Mouse (Mus musculus) embryonic fibroblast, embryonic 13.5 days (primary cell): Measurements from ENCODE around the gene Diaph3. TPM values are rescaled to one million over a fixed set of nuclear protein-coding genes. Genes with fewer than 3 reads are reported as not detected.

Source experiments
- H3K27ac ChIP-seq: 2 replicates; pipeline ENCODE4 v1.5.1; 2012; ENCODE audit warnings: low read length, control low read depth, inconsistent platforms; ENCODE audit not compliant: insufficient read depth
- H3K4me1 ChIP-seq: 2 replicates; pipeline ENCODE4 v1.6.1; 2011; ENCODE audit warnings: low read length; ENCODE audit not compliant: control insufficient read depth, insufficient read depth
- H3K4me3 ChIP-seq: 2 replicates; pipeline ENCODE4 v1.5.1; 2011; ENCODE audit warnings: mild to moderate bottlenecking, control low read depth, low read length; ENCODE audit not compliant: insufficient read depth
- CTCF ChIP-seq: IDR thresholded peaks from 2 replicates; pipeline ENCODE4 v1.5.1; 2011; ENCODE audit warnings: mild to moderate bottlenecking, control low read depth, low read length, moderate library complexity, borderline replicate concordance; ENCODE audit not compliant: insufficient read depth
- POLR2A ChIP-seq: IDR thresholded peaks from 2 replicates; pipeline ENCODE4 v1.6.1; 2011; ENCODE audit warnings: low read depth, mild to moderate bottlenecking, control low read depth, low read length, moderate library complexity
- polyA plus RNA-seq: library from polyadenylated mRNA; stranded (reverse); fragments of >200 nt; gene quantifications from 2 replicates; pipeline ENCODE4 v1.2.4, GENCODE M21; 2011; ENCODE audit warnings: low read depth; ENCODE audit not compliant: missing spikeins, insufficient read length

Gene Diaph3
- polyA plus RNA-seq, 1 experiment: 37.8 TPM

DNA sequence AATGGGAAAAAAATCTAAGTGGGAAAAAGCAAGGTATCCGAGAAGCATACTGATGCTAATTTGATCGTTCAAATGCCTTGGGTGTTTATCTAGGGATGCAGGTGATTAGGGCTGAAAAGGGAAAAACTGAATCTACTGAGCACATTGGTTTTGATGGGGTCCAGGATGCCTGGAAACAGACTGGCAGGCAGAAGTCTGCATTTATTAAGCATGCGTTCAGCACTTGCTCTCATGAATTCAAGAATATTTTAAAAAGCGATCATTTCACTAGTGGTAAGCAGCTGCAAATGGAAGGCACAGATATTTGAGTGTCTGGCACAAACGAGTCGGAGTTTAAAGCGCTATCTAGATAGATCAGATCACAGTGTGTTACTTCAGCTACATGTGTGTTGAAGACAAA is 390.7 kb downstream of the Diaph3 start:
- Histone ChIP-seq H3K4me3 (no peak overlapping the region), H3K27ac (no peak overlapping the region), H3K4me1 (no peaks in the 10 kb centered on the region)
- TF ChIP-seq POLR2A: no peak
- TF ChIP-seq CTCF: no peak

DNA sequence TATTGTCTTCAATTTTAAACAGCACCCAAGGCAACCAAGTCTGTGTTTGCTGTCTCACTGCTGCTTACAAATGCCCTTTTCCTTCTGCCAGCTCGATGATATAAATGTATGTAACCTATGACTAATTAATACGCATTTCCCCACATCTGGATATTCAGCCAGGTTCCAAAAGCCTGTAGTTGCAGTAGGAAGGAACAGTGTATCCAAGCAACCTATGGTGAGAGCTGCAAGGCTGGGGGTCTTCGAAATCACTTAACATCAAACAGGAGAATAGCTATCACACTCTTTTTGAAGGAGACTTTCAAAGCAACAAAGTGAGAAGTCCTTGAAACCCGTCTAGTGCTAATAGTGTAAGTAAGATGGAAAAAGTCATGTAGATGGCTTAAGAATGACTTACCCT is 391.6 kb downstream of the Diaph3 start:
- TF ChIP-seq CTCF: no peak
- TF ChIP-seq POLR2A: no peak
- Histone ChIP-seq H3K27ac (no peak overlapping the region), H3K4me1 (no peaks in the 10 kb centered on the region), H3K4me3 (no peak overlapping the region)

DNA sequence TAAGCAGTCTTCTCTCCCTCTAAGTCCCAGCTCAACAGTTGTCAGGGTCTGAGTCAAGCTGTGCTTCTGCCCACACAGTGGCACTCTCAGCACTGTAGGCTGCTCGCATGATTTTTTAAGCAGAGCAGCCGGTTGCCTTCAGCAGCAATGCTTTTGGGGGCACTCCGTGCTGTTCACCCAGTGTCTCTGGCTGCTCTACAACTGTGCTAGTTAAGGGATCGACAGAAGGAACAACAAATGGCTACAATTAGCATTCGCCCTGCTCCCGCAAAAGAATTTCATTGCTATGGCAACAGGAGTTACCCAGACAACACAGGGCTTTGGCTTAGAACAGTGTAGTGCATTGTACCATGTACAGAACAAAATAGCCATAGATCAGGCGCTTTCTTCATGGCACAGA is 392.2 kb downstream of the Diaph3 start:
- Histone ChIP-seq H3K4me3 (no peak overlapping the region), H3K4me1 (no peaks in the 10 kb centered on the region), H3K27ac (no peak overlapping the region)
- TF ChIP-seq POLR2A: no peak
- TF ChIP-seq CTCF: no peak

DNA sequence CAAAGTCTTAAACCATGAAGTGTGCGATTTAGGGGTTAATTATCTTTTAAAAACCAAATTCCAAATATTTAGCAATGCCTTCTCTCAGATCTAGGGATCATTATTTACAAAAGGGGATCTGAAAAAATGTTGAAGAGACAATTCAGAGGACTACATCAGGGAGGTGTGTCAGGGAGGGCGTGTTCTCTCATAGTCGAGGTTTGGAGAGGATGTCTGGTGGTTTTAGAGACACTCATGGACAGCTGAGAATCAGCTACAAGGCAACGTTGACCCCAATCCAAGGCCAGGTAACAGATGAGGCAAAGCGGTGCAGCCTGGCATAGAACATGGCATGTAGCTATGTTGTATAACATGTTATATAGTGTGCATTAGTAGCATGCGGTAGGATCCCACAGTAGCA is 396.5 kb downstream of the Diaph3 start:
- Histone ChIP-seq H3K4me3 (no peak overlapping the region), H3K4me1 (no peaks in the 10 kb centered on the region), H3K27ac (no peak overlapping the region)
- no peak for TF ChIP-seq CTCF

DNA sequence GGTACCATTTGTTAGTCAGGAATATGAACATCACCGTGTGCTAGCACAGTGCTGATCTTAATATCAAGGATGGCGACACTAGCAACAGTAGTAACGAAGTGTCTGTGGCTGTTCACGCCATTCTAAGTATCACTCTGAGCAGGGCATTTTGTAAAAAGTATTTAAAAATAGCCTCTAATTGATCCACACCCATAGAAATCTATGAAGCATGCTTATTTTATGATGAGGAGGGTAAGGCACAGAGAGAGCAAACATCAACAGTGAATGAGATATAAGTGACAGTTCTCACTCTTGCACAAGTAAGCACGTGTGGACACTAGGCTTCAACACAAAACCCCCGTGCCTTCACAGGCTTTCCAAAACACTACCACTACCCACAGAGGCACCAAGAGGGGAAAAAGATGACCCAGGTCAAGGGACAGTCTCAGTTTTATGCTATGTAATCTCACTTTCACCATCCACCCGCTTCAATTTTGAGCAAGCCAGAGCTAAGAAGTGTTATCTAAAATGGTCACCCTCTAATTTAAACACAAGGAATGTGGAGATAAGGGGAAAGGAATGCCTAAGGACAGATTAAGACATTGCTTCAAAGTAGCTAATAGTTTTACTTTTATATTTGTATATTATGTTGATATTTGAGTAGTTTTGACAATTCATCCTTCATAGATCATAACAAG is 399.0 kb downstream of the Diaph3 start:
- no peaks in the 10 kb centered on the region for H3K4me1 ChIP-seq
- no peak overlapping the region for H3K27ac ChIP-seq
- no peak overlapping the region for H3K4me3 ChIP-seq
- no peak for TF ChIP-seq POLR2A
- TF ChIP-seq CTCF: no peak

DNA sequence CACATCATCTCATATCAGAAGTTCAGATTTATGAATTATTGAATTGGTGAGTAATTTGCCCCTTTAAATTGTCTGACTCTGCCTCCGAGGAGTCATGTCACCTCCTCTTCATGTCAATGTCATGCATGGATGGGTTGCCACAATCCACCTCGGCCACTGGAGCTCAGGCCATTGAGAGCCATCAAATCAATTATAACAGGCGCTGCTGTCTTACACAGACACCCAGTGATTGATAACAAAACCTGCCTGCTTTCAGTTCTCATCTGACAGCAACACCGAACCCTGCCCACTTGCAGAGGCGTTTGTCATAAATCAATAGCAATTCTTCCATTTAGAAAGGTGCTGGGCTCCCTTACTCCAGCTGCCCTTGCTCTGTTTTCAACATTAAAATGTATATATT is 402.1 kb downstream of the Diaph3 start:
- no peaks in the 10 kb centered on the region for H3K4me1 ChIP-seq
- H3K4me3 ChIP-seq: no peak overlapping the region
- no peak overlapping the region for H3K27ac ChIP-seq
- no peak for TF ChIP-seq CTCF

DNA sequence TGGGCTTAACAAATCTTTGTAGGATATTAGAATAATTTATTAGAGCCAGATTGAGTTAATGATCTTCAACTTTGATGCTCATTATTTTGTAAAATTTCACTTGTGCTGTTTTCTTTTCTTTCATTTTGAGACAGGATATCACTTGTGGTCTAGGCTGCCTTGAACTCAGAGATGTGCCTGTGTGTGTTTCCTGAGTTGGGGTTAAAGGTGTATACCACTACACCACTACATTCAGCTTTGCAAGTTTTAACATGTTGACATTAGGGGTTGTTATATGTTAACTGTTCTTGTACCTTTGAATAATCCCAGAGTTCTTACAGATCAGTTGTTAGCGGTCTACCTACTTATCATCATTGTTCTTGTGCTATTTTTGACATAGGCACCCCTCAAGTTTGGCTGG is 404.4 kb downstream of the Diaph3 start:
- H3K4me3 ChIP-seq: no peak overlapping the region
- TF ChIP-seq POLR2A (no peak), CTCF (no peak)
- H3K27ac ChIP-seq: no peak overlapping the region
- no peaks in the 10 kb centered on the region for H3K4me1 ChIP-seq

DNA sequence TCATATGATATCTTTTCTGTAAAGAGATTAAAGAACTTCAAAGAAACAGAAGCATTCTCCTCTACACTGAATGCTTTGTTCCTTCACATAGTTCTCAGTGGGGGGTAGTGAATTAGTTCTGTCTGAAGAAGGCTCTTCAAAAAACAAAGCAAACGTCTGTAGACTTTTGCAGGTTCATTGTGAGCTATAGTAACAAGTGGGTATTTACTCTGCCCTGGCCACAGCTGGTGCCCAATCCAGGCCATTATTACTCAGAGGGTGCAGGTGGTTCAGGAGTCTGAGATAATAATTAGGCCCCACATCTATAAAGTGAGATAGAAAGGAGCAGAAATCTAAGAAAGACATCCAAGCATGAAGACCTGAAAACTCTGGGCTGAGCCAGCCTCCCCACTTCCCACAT is 409.7 kb downstream of the Diaph3 start:
- no peak overlapping the region for H3K4me3 ChIP-seq
- TF ChIP-seq CTCF (no peak), POLR2A (no peak)
- H3K27ac ChIP-seq: no peak overlapping the region
- H3K4me1 ChIP-seq: no peaks in the 10 kb centered on the region

DNA sequence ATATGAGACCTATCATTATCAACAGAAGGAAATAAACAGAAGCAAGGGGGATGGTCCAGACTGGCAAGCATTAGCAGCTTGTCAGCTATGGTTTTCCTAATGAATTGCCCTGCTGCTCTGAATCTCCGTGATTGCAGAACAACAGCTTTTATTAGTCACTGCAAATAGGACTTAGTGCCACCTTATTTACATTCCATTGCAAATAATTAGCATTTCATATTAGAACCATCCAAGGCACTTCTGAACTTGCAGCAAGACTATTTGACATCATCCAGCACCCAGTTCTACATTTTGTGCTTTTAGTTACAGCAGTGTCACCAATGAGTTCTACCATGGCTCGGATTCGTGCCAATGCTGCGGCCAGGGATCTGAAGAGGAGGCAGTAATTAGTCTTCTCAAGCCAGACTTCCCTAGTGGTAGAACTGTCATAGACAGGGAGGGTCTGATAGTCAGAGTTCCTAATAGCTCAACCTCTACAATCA is 411.4 kb downstream of the Diaph3 start:
- Histone ChIP-seq H3K4me3 (no peak overlapping the region), H3K4me1 (no peaks in the 10 kb centered on the region), H3K27ac (no peak overlapping the region)
- TF ChIP-seq CTCF: no peak
- TF ChIP-seq POLR2A: no peak

DNA sequence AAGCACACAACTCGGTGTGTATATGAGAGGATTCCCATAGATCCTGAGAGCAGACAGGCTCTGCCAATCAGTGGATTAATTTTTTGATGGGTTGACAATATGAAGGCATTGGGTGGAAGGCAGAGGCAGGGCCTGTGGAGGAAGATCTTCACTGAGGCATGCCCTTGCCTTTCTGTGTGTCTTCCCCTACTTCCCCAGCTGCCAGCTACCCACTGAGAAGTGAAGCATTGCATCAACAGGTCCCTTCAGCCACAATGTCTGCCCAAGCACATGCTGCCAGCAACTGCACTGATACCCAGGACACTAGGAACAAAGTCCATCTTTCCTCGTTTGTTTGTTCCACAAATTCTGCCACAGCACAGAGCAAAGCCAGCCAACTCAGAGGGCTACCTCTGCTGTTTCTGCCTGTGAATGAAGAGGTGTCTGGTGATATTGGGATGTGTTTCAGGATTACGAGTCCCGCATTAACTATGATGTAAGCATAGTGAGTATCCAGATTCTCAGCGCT is 413.4 kb downstream of the Diaph3 start:
- TF ChIP-seq POLR2A (no peak), CTCF (no peak)
- no peak overlapping the region for H3K4me3 ChIP-seq
- H3K27ac ChIP-seq: no peak overlapping the region
- H3K4me1 ChIP-seq: no peaks in the 10 kb centered on the region

DNA sequence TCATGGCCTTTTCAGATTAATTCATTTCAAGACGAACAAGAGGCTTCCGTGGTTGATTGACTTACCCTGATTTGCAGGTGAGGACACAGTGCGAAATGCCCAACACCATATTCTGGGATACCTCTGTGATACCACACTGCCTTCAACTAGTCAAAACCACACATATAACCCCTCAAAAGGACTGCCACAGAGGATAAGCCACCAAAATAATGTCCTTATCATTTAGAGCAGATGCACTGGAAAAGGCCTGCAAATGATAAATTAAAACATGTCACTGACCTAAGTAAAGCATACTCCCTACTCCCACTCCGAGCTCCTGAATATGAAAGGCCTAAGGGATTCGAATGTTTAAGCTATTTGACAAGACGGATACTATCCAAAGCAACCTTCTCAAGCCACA is 419.3 kb downstream of the Diaph3 start:
- Histone ChIP-seq H3K27ac (no peak overlapping the region), H3K4me1 (no peaks in the 10 kb centered on the region), H3K4me3 (no peak overlapping the region)
- no peak for TF ChIP-seq CTCF
- no peak for TF ChIP-seq POLR2A
